In genomic region chr11:46217686-46218085, GRCm38 (mm10) we compare ENCODE assay signal across 22 mouse cellular contexts. TPM values are rescaled to one million over a fixed set of nuclear protein-coding genes. Genes with fewer than 3 reads are reported as not detected.
DNase-seq lines count a peak whose midpoint lies in the region; ATAC-seq and TF ChIP-seq lines count a peak whose summit lies in the region.
"Had no signal": no experiment of that assay in that cellular context is flagged by ENCODE, and none has a peak within 500 bp of the region (broad histone marks: within the 10 kb centered on the region; RNA-seq: fewer than 3 reads in every experiment).

No protein-coding gene starts in this region.

- peak overlapping the region; percentile 84 for H3K27ac ChIP-seq in midbrain, embryonic 12.5 days (replicated peaks)
- no peak overlapping the region for H3K27ac ChIP-seq in midbrain, embryonic 11.5 days (ENCODE audit: low read depth, low read length)
- H3K27ac ChIP-seq in forebrain, embryonic 16.5 days (ENCODE audit: low read length) = peak overlapping the region; percentile 21; the same call in 1 of the 2 replicates
- H3K27ac ChIP-seq in hindbrain, postnatal 0 days = peak overlapping the region; percentile 73; the same call in 1 of the 2 replicates
- peak overlapping the region; percentile 86 for H3K27ac ChIP-seq in neural tube, embryonic 15.5 days (replicated peaks)
- H3K27ac ChIP-seq: embryonic facial prominence, embryonic 13.5 days; heart, adult 2 months; kidney, postnatal 0 days; limb, embryonic 15.5 days; stomach, postnatal 0 days had no signal

- no peak overlapping the region for H3K9ac ChIP-seq in midbrain, embryonic 12.5 days (replicated peaks)
- H3K9ac ChIP-seq in midbrain, embryonic 11.5 days (ENCODE audit: low read length) = no peak overlapping the region
- H3K9ac ChIP-seq in forebrain, embryonic 16.5 days (replicated peaks; ENCODE audit: low read depth, low read length) = no peak overlapping the region
- no peak overlapping the region for H3K9ac ChIP-seq in hindbrain, postnatal 0 days (replicated peaks; ENCODE audit: low read length)
- no peak overlapping the region for H3K9ac ChIP-seq in neural tube, embryonic 15.5 days (replicated peaks)
- H3K9ac ChIP-seq: embryonic facial prominence, embryonic 13.5 days; limb, embryonic 15.5 days; liver, postnatal 0 days had no signal

- peaks cover 16% of the 10 kb centered on the region for H3K4me1 ChIP-seq in midbrain, embryonic 12.5 days
- H3K4me1 ChIP-seq in midbrain, embryonic 11.5 days (ENCODE audit: control insufficient read depth, insufficient read depth, low read length) = peaks cover 9% of the 10 kb centered on the region
- H3K4me1 ChIP-seq in forebrain, embryonic 16.5 days (replicated peaks; ENCODE audit: control insufficient read depth, insufficient read depth, low read length) = 0 out of 2 replicates have a peak, but pooled peaks cover 3% of the 10 kb centered on the region
- H3K4me1 ChIP-seq in hindbrain, postnatal 0 days (ENCODE audit: insufficient read depth, low read length) = peaks cover 5% of the 10 kb centered on the region; the same call in 1 of the 2 replicates
- peaks cover 56% of the 10 kb centered on the region for H3K4me1 ChIP-seq in neural tube, embryonic 15.5 days

- WGBS in midbrain, embryonic 12.5 days = 81% methylated on average over 9 of the region's 9 CpGs
- 81% methylated on average over 9 of the region's 9 CpGs for WGBS in midbrain, embryonic 11.5 days
- 89% methylated on average over 9 of the region's 9 CpGs for WGBS in forebrain, embryonic 16.5 days
- 77% methylated on average over 9 of the region's 9 CpGs for WGBS in hindbrain, postnatal 0 days
- WGBS in neural tube, embryonic 15.5 days = 78% methylated on average over 9 of the region's 9 CpGs

- H3K4me2 ChIP-seq in midbrain, embryonic 12.5 days (replicated peaks) = no peak overlapping the region
- no peak overlapping the region for H3K4me2 ChIP-seq in midbrain, embryonic 11.5 days
- H3K4me2 ChIP-seq in forebrain, embryonic 16.5 days (ENCODE audit: low read length) = no peak overlapping the region
- no peak overlapping the region for H3K4me2 ChIP-seq in hindbrain, postnatal 0 days (ENCODE audit: low read depth, low read length)
- no peak overlapping the region for H3K4me2 ChIP-seq in neural tube, embryonic 15.5 days
- H3K4me2 ChIP-seq: embryonic facial prominence, embryonic 13.5 days; limb, embryonic 15.5 days had no signal

- no peaks in the 10 kb centered on the region for H3K27me3 ChIP-seq in midbrain, embryonic 12.5 days
- no peaks in the 10 kb centered on the region for H3K27me3 ChIP-seq in midbrain, embryonic 11.5 days (ENCODE audit: control insufficient read depth, insufficient read depth, low read length)
- H3K27me3 ChIP-seq in forebrain, embryonic 16.5 days (replicated peaks; ENCODE audit: control insufficient read depth, insufficient read depth, low read length) = no peaks in the 10 kb centered on the region
- no peaks in the 10 kb centered on the region for H3K27me3 ChIP-seq in hindbrain, postnatal 0 days (ENCODE audit: insufficient read depth, low read length)
- H3K27me3 ChIP-seq in neural tube, embryonic 15.5 days (replicated peaks) = no peaks in the 10 kb centered on the region
- H3K27me3 ChIP-seq: CH12.LX; embryonic facial prominence, embryonic 13.5 days; limb, embryonic 15.5 days had no signal

- H3K4me3 ChIP-seq in midbrain, embryonic 12.5 days = no peak overlapping the region
- H3K4me3 ChIP-seq in midbrain, embryonic 11.5 days (ENCODE audit: low read depth, low read length) = no peak overlapping the region
- no peak overlapping the region for H3K4me3 ChIP-seq in forebrain, embryonic 16.5 days (replicated peaks; ENCODE audit: low read length)
- H3K4me3 ChIP-seq in hindbrain, postnatal 0 days (ENCODE audit: low read length) = no peak overlapping the region
- H3K4me3 ChIP-seq in neural tube, embryonic 15.5 days (replicated peaks) = no peak overlapping the region
- H3K4me3 ChIP-seq: embryonic facial prominence, embryonic 13.5 days; heart, adult 2 months; limb, embryonic 15.5 days had no signal

- peaks cover 23% of the 10 kb centered on the region for H3K36me3 ChIP-seq in midbrain, embryonic 12.5 days
- H3K36me3 ChIP-seq in midbrain, embryonic 11.5 days (ENCODE audit: control insufficient read depth, insufficient read depth, low read length) = no peaks in the 10 kb centered on the region
- peaks cover 12% of the 10 kb centered on the region for H3K36me3 ChIP-seq in forebrain, embryonic 16.5 days (ENCODE audit: control insufficient read depth, insufficient read depth)
- peaks cover 9% of the 10 kb centered on the region; the same call in 1 of the 2 replicates for H3K36me3 ChIP-seq in hindbrain, postnatal 0 days (ENCODE audit: insufficient read depth, low read length)
- H3K36me3 ChIP-seq in neural tube, embryonic 15.5 days = peaks cover 22% of the 10 kb centered on the region
- H3K36me3 ChIP-seq: embryonic facial prominence, embryonic 13.5 days; limb, embryonic 15.5 days had no signal

- TF ChIP-seq CTCF in hindbrain, postnatal 0 days (IDR thresholded peaks at IDR 0.05; ENCODE audit: low read depth) = no peak

- ATAC-seq in midbrain, embryonic 12.5 days (ENCODE audit: low FRiP score, low read depth) = no peak
- no peak for ATAC-seq in midbrain, embryonic 11.5 days (ENCODE audit: low FRiP score)
- no peak for ATAC-seq in forebrain, embryonic 16.5 days
- no peak for ATAC-seq in hindbrain, postnatal 0 days
- no peak for ATAC-seq in neural tube, embryonic 15.5 days (ENCODE audit: low FRiP score)
- ATAC-seq: intestine, embryonic 16.5 days; liver, postnatal 0 days had no signal

- no peaks in the 10 kb centered on the region for H3K9me3 ChIP-seq in midbrain, embryonic 12.5 days
- H3K9me3 ChIP-seq in midbrain, embryonic 11.5 days (ENCODE audit: control insufficient read depth, low read length) = no peaks in the 10 kb centered on the region
- no peaks in the 10 kb centered on the region; the same call in 1 of the 2 replicates for H3K9me3 ChIP-seq in forebrain, embryonic 16.5 days (ENCODE audit: control insufficient read depth, low read length)
- no peaks in the 10 kb centered on the region for H3K9me3 ChIP-seq in hindbrain, postnatal 0 days (ENCODE audit: low read length)
- no peaks in the 10 kb centered on the region for H3K9me3 ChIP-seq in neural tube, embryonic 15.5 days (replicated peaks)
- H3K9me3 ChIP-seq: embryonic facial prominence, embryonic 13.5 days; limb, embryonic 15.5 days had no signal

- DNase-seq in midbrain, embryonic 11.5 days (ENCODE audit: low spot score, missing footprints) = no peak
- no peak for DNase-seq in hindbrain, postnatal 0 days (ENCODE audit: low spot score)
- DNase-seq in embryo, embryonic 10 days (ENCODE audit: low spot score) = no peak
- no peak for DNase-seq in layer of hippocampus, adult 18-20 months (ENCODE audit: low spot score in 2 of 2)
- DNase-seq: adrenal gland, adult 2 months; cerebellum, adult 9-11 months; gastrocnemius, postnatal 25 days; heart, adult 2 months; heart, postnatal 36 days; liver, postnatal 0 days; lung, postnatal 10 days; right cerebral cortex, postnatal 4 days had no signal

RNA-seq across cellular contexts. Expression of gene Fndc9, which starts 17.6 kb away (rescaled TPM):
- 2.2 and 2.3 TPM in 2 replicates for polyA plus RNA-seq in midbrain, embryonic 12.5 days (2016; fragmentation: Nextera tagmentation; extraction: Ambion mirVana)
- polyA plus RNA-seq in midbrain, embryonic 11.5 days (2014; fragmentation: Nextera tagmentation; extraction: Ambion mirVana) = 1.1 and 1.2 TPM in 2 replicates
- 3.2 and 5.3 TPM in 2 replicates for polyA plus RNA-seq in forebrain, embryonic 16.5 days (2015; fragmentation: Nextera tagmentation; extraction: Ambion mirVana)
- total RNA-seq in hindbrain, postnatal 0 days (2014; rRNA removed) = 1.8 and 2.2 TPM in 2 replicates
- polyA plus RNA-seq in hindbrain, postnatal 0 days (2015; fragmentation: Nextera tagmentation; extraction: Ambion mirVana) = 3.8 and 5.0 TPM in 2 replicates
- 1.5 and 2.3 TPM in 2 replicates for polyA plus RNA-seq in neural tube, embryonic 15.5 days (2015; fragmentation: Nextera tagmentation; extraction: Ambion mirVana)
- 1 to 10 TPM in 1 of 2 experiments, under 1 TPM in 1; 0.63 to 1.3 TPM for total RNA-seq in layer of hippocampus, adult 18-20 months (2021)
- total RNA-seq: adrenal gland, adult 2 months; gastrocnemius, postnatal 25 days; heart, adult 2 months; heart, postnatal 36 days; megakaryocyte progenitor cell, adult 5-6 weeks had no signal
- polyA plus RNA-seq: adrenal gland, adult 2 months; heart, adult 2 months had no signal

RNA-seq across cellular contexts. Expression of gene Nipal4, which starts 51.4 kb away (rescaled TPM):
- polyA plus RNA-seq in midbrain, embryonic 12.5 days (2016; fragmentation: Nextera tagmentation; extraction: Ambion mirVana) = 1.2 and 1.4 TPM in 2 replicates
- polyA plus RNA-seq in midbrain, embryonic 11.5 days (2014; fragmentation: Nextera tagmentation; extraction: Ambion mirVana) = 1.0 and 1.4 TPM in 2 replicates
- polyA plus RNA-seq in forebrain, embryonic 16.5 days (2015; fragmentation: Nextera tagmentation; extraction: Ambion mirVana) = 0.11 and 0.29 TPM in 2 replicates
- 0.65 and 1.6 TPM in 2 replicates for total RNA-seq in hindbrain, postnatal 0 days (2014; rRNA removed)
- polyA plus RNA-seq in hindbrain, postnatal 0 days (2015; fragmentation: Nextera tagmentation; extraction: Ambion mirVana) = 0.38 and 0.47 TPM in 2 replicates
- polyA plus RNA-seq in neural tube, embryonic 15.5 days (2015; fragmentation: Nextera tagmentation; extraction: Ambion mirVana) = 0.15 and 0.75 TPM in 2 replicates
- 1 to 10 TPM; 1.4 to 2.1 TPM for total RNA-seq in layer of hippocampus, adult 18-20 months (2021)
- total RNA-seq: adrenal gland, adult 2 months; gastrocnemius, postnatal 25 days; megakaryocyte progenitor cell, adult 5-6 weeks had no signal
- polyA plus RNA-seq: liver, postnatal 0 days had no signal
